Mouse (Mus musculus) liver, embryonic 14.5 days (tissue): ENCODE measurements around the gene Ralgapa1. TPM values are rescaled to one million over a fixed set of nuclear protein-coding genes. Genes with fewer than 3 reads are reported as not detected.

Experiments used
- ATAC-seq: fragments of 200-750 bp; cut with Nextera tagmentation; 2 replicates; pipeline ENCODE4 v1.8.0; 2017; ENCODE audit warnings: moderate number of reproducible peaks, mild to moderate bottlenecking, moderate library complexity; ENCODE audit not compliant: insufficient read depth
- DNase-seq, 3 experiments: peaks; one replicate each; pipeline ENCODE4 v3.0.0-alpha.2; 2012 to 2013; ENCODE audit warnings: low read depth in 3 of 3, low spot score in 3 of 3
- H3K27ac ChIP-seq: fragments of 300-500 bp; sonication (generic); 2 replicates; pipeline ENCODE4 v1.5.1; 2014; ENCODE audit warnings: moderate library complexity, mild to moderate bottlenecking, control low read depth, inconsistent platforms
- H3K27me3 ChIP-seq: fragments of 300-500 bp; sonication (generic); 2 replicates; pipeline ENCODE4 v1.6.1; 2014; ENCODE audit warnings: mild to moderate bottlenecking, low read length, moderate library complexity; ENCODE audit not compliant: control insufficient read depth, insufficient read depth
- H3K36me3 ChIP-seq: fragments of 300-500 bp; sonication (generic); replicated peaks from 2 replicates; pipeline ENCODE4 v1.6.1; 2014; ENCODE audit warnings: low read depth; ENCODE audit not compliant: control insufficient read depth, insufficient read depth
- H3K4me1 ChIP-seq, 2 experiments: fragments of 200-500 bp in 1 of 2; fragments of 300-500 bp in 1 of 2; sonication (generic) in 1 of 2; replicated peaks; 2 replicates each; pipeline ENCODE4 v1.6.1; 2012 to 2014; ENCODE audit warnings: antibody characterized with exemption in 1 of 2, inconsistent platforms in 1 of 2, low read length in 1 of 2; ENCODE audit not compliant: control insufficient read depth in 2 of 2, insufficient read depth in 2 of 2
- H3K4me2 ChIP-seq: fragments of 300-500 bp; sonication (generic); 2 replicates; pipeline ENCODE4 v1.6.1; 2014; ENCODE audit warnings: low read depth, mild to moderate bottlenecking, control low read depth, moderate library complexity
- H3K4me3 ChIP-seq, 2 experiments: fragments of 200-500 bp in 1 of 2; fragments of 300-500 bp in 1 of 2; sonication (generic) in 1 of 2; 2 replicates each; pipeline ENCODE4 v1.5.1; 2012 to 2014; ENCODE audit warnings: low read depth in 2 of 2, low read length in 2 of 2, mild to moderate bottlenecking in 2 of 2, control low read depth in 1 of 2, inconsistent platforms in 1 of 2, moderate library complexity in 1 of 2; ENCODE audit not compliant: insufficient read depth in 1 of 2
- H3K9ac ChIP-seq: fragments of 300-500 bp; sonication (generic); replicated peaks from 2 replicates; pipeline ENCODE4 v1.6.1; 2014; ENCODE audit warnings: mild to moderate bottlenecking, control low read depth, moderate library complexity
- H3K9me3 ChIP-seq: fragments of 300-500 bp; sonication (generic); 2 replicates; pipeline ENCODE4 v1.6.1; 2016; ENCODE audit warnings: low read length, mixed read lengths; ENCODE audit not compliant: control insufficient read depth
- CTCF ChIP-seq: IDR thresholded peaks from 2 replicates; pipeline ENCODE4 v1.5.1; 2016; ENCODE audit warnings: antibody characterized with exemption, low read depth, control low read depth
- EP300 ChIP-seq: IDR thresholded peaks from 2 replicates; pipeline ENCODE4 v1.6.1; 2016; ENCODE audit warnings: antibody characterized with exemption, low read depth
- whole genome bisulfite sequencing: fragments of 180-500 bp; shearing (Covaris S2); extraction: QIAGEN DNeasy Blood & Tissue Kit; methylation state at CpG from one replicate; pipeline ENCODE4 v1.1.7; 2014; ENCODE audit not compliant: insufficient replicate concordance; 5-methylcytosine and 5-hydroxymethylcytosine counted together
- polyA plus RNA-seq, 2 experiments: library from polyadenylated mRNA; depleted of rRNA in 1 of 2; stranded (reverse) in 1 of 2; unstranded in 1 of 2; fragments of >200 nt; fragmentation: Nextera tagmentation in 1 of 2; extraction: Ambion mirVana in 1 of 2; gene quantifications; 2 replicates each; pipeline versions ENCODE4 v1.2.1 to v1.2.3; 2012 to 2014

The Ralgapa1 gene
- polyA plus RNA-seq, 2 experiments: 4.3 to 8.8 TPM

DNA sequence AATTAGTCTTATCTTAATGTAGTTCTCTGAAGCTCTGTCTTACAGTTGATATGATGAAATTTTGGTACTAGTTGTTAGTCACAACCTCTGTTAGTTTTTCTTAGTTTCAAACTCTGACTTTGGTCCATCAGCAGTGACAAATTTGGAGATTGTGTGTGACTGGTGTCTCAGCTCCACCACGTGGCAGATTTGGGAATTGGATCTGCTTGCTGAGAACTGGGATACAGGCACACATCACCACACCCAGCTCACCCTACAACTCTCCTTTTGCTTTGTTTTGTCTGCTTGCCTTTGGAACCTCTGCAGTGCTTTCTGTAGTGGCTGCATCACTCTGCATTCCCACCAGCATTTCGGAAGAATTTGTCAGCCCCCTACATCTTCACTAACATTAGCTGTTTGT is 10.1 kb upstream of the Ralgapa1 start:
- peaks cover 0 to 3% of the 10 kb centered on the region in 2 experiments; a peak in 1 of 4 replicates for H3K4me1 ChIP-seq
- H3K27me3 ChIP-seq: no peaks in the 10 kb centered on the region
- H3K9me3 ChIP-seq: no peaks in the 10 kb centered on the region
- no peak overlapping the region for H3K27ac ChIP-seq
- ATAC-seq (no peak), DNase-seq (peak in 2 of 3 experiments; percentile 19 to 44)
- TF ChIP-seq EP300 (no peak), CTCF (peak; percentile 82)
- H3K36me3 ChIP-seq: no peaks in the 10 kb centered on the region
- no peak overlapping the region for H3K4me2 ChIP-seq
- WGBS: 13% methylated on average over 2 of the region's 2 CpGs
- H3K9ac ChIP-seq: no peak overlapping the region
- H3K4me3 ChIP-seq: no peak overlapping the region

DNA sequence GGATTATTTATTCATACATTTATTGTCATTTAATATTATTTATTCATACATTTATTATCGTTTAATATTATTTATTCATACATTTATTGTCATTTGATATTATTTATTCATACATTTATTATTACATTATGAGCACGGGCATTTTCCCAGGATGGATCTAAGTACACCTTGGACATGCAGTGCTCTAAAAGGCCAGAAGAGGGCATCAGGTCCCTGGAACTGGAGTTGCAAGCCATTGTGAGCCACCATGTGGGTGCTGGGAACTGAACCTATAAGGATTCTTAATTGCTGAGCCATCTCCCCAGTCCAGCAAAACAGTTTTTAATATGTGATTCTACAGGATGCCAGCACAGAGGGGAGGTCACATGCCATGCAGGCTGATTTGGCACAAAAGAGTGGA is 4.6 kb upstream of the Ralgapa1 start:
- H3K9ac ChIP-seq: no peak overlapping the region
- DNase-seq (no peak), ATAC-seq (no peak)
- H3K27me3 ChIP-seq: no peaks in the 10 kb centered on the region
- no peaks in the 10 kb centered on the region for H3K9me3 ChIP-seq
- no peak overlapping the region for H3K27ac ChIP-seq
- 0 out of 4 replicates have a peak, but pooled peaks cover 0 to 2% of the 10 kb centered on the region in 2 experiments for H3K4me1 ChIP-seq
- 65% methylated on average over 2 of the region's 2 CpGs for WGBS
- no peak overlapping the region for H3K4me2 ChIP-seq
- no peaks in the 10 kb centered on the region for H3K36me3 ChIP-seq
- H3K4me3 ChIP-seq: no peak overlapping the region
- peak; percentile 46 for TF ChIP-seq CTCF
- TF ChIP-seq EP300: no peak

DNA sequence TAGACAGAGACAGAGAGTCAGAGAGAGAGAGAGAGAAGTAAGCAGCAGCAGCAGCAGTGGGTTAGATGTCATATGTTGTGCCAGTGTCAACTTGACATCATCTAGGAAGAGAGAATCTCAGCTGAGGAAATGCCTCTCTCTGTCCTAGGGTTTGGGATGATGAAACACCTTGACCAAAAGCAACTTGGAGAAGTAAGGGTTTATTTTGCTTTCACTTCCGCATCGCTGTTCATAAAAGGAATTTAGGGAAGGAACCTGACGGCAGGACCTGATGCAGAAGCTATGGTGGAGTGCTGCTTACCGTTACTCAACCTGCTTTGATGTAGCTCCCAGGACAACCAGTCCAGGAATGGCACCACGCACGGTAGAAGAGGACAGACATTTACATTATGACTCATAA is 3.1 kb upstream of the Ralgapa1 start:
- 68% methylated on average over 6 of the region's 6 CpGs for WGBS
- no peak for ATAC-seq

DNA sequence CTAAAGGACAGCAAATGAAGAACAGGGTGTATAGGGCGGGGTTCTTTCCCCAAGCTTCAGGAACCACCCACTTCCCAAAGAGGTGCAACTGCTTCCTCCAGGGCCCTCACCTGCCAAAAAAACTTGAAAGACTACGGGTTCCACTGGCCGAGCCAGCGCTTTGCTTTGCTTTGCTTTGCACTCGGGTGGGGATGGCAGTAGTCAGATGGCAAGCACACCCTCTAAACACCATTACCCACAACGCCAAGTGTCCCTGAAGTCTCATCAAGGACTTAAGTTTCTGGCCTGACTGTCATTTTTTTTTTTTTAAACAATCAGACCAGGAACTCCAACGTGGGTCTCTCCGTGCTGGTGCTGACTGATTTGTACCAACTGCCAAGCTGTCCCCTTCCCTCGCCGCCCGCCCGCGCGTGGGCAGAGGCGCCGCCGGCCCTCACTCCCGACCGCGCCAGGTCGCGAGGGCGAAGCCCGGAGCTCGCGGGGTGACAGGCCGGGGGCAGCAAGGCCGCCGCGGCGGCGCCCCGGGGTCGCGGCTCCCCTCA is 777 bp downstream of the Ralgapa1 start:
- H3K9me3 ChIP-seq: no peaks in the 10 kb centered on the region
- H3K36me3 ChIP-seq: no peaks in the 10 kb centered on the region
- WGBS: under 1% methylated on average over 35 of the region's 35 CpGs
- no peaks in the 10 kb centered on the region for H3K27me3 ChIP-seq
- peak; percentile 66 for ATAC-seq
- H3K4me2 ChIP-seq: peak overlapping the region; percentile 95
- no peak for DNase-seq
- peak overlapping the region; percentile 72 for H3K27ac ChIP-seq
- H3K4me3 ChIP-seq: peak overlapping the region; percentile 71 to 98
- peaks cover 2 to 4% of the 10 kb centered on the region in 2 experiments; a peak in 3 of 4 replicates for H3K4me1 ChIP-seq
- H3K9ac ChIP-seq: peak overlapping the region; percentile 90
- TF ChIP-seq EP300 (no peak), CTCF (no peak)

More for the DNA sequence above, 3.1 kb upstream of the Ralgapa1 start:
- TF ChIP-seq EP300 (no peak), CTCF (no peak)
- Histone ChIP-seq H3K4me2 (no peak overlapping the region), H3K4me3 (no peak overlapping the region), H3K4me1 (peaks cover 2 to 4% of the 10 kb centered on the region in 2 experiments; a peak in 3 of 4 replicates), H3K9me3 (no peaks in the 10 kb centered on the region), H3K9ac (no peak overlapping the region), H3K36me3 (no peaks in the 10 kb centered on the region), H3K27ac (no peak overlapping the region), H3K27me3 (no peaks in the 10 kb centered on the region)
- DNase-seq: no peak

DNA sequence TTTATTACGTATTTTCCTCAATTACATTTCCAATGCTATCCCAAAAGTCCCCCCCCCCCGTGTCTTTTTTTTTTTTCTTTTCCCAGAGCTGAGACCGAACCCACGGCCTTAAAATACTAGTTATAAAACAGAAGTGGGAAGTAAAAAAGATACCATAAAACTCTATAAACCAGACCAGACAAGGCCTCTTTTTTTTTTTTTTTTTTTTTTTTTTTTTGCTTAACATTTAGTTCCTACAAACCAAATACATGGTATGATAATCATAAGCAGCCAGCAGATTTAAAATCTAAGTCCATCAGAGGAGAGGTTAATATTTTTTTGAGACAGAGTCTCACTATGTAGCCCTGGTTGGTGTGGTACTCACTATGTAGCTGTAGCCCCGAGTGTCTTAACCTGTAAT is 4.5 kb downstream of the Ralgapa1 start:
- H3K27ac ChIP-seq: no peak overlapping the region
- H3K4me2 ChIP-seq: no peak overlapping the region
- H3K27me3 ChIP-seq: no peaks in the 10 kb centered on the region
- peaks cover 2 to 4% of the 10 kb centered on the region in 2 experiments; a peak in 3 of 4 replicates for H3K4me1 ChIP-seq
- ATAC-seq (no peak), DNase-seq (no peak)
- no peaks in the 10 kb centered on the region for H3K36me3 ChIP-seq
- no peak overlapping the region for H3K4me3 ChIP-seq
- no peaks in the 10 kb centered on the region for H3K9me3 ChIP-seq
- 72% methylated on average over 5 of the region's 5 CpGs for WGBS
- no peak overlapping the region for H3K9ac ChIP-seq
- no peak for TF ChIP-seq EP300
- no peak for TF ChIP-seq CTCF
